ENCODE assay signal across 24 mouse cellular contexts in the genomic region with DNA sequence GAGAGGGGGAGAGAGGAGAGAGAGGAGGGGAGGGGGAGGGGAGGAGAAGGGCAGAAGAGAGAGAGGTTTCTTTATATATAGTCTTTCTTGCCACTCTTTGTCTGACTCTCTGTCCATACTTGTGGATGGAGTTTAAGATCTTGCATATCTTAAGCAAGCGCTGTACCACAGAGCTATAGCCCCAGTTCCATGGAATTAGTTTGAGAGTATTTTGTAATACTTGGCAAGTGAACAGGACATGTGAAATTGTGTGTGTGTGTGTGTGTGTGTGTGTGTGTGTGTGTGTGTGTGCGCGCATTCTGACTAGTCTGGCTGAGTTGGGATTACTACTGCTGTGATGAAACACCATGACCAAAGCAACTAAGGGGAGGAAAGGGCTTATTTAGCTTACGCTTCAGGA. TPM values are rescaled to one million over a fixed set of nuclear protein-coding genes. Genes with fewer than 3 reads are reported as not detected.
DNase-seq lines count a peak whose midpoint lies in the region; ATAC-seq and TF ChIP-seq lines count a peak whose summit lies in the region.
"Had no signal": no experiment of that assay in that cellular context is flagged by ENCODE, and none has a peak within 500 bp of the region (broad histone marks: within the 10 kb centered on the region; RNA-seq: fewer than 3 reads in every experiment).

No protein-coding gene starts in this region.

- no peak overlapping the region for H3K4me2 ChIP-seq in liver, postnatal 0 days (ENCODE audit: low read depth, low read length)
- H3K4me2 ChIP-seq in liver, embryonic 11.5 days = no peak overlapping the region
- H3K4me2 ChIP-seq: embryonic facial prominence, embryonic 12.5 days; embryonic facial prominence, embryonic 15.5 days; heart, embryonic 12.5 days; heart, embryonic 15.5 days; hindbrain, embryonic 14.5 days had no signal

- TF ChIP-seq CTCF in liver, postnatal 0 days (IDR thresholded peaks at IDR 0.05; ENCODE audit: low read depth) = no peak

- no peak overlapping the region for H3K27ac ChIP-seq in liver, postnatal 0 days (ENCODE audit: low read depth)
- H3K27ac ChIP-seq in liver, embryonic 11.5 days (ENCODE audit: low read depth, low read length) = no peak overlapping the region
- H3K27ac ChIP-seq: embryonic facial prominence, embryonic 12.5 days; embryonic facial prominence, embryonic 15.5 days; gastrocnemius, adult 2 months; heart, embryonic 15.5 days; hindbrain, embryonic 14.5 days had no signal

- no peak for DNase-seq in liver, postnatal 0 days
- DNase-seq in liver, embryonic 11.5 days (ENCODE audit: low spot score) = no peak
- DNase-seq in lung, postnatal 36 days = peak; percentile 24
- DNase-seq in lung, postnatal 4 days = no peak
- DNase-seq in gonadal fat pad, adult 2 months (ENCODE audit: low read depth) = peak; percentile 45
- DNase-seq in adrenal gland, postnatal 36 days = no peak
- DNase-seq: adrenal gland, postnatal 10 days; cerebellum, adult 11 months; cerebellum, adult 2 months; cerebellum, adult 9-11 months; cerebellum, postnatal 25 days; forebrain, postnatal 0 days; gastrocnemius, adult 2 months; gastrocnemius, postnatal 14 days; heart, postnatal 10 days; heart, postnatal 36 days had no signal

- H3K36me3 ChIP-seq in liver, postnatal 0 days (replicated peaks; ENCODE audit: insufficient read depth, low read length) = no peaks in the 10 kb centered on the region
- no peaks in the 10 kb centered on the region for H3K36me3 ChIP-seq in liver, embryonic 11.5 days (ENCODE audit: control insufficient read depth, insufficient read depth, low read length)
- H3K36me3 ChIP-seq: embryonic facial prominence, embryonic 12.5 days; embryonic facial prominence, embryonic 15.5 days; heart, embryonic 12.5 days; heart, embryonic 15.5 days had no signal

- no peaks in the 10 kb centered on the region for H3K27me3 ChIP-seq in liver, postnatal 0 days (ENCODE audit: insufficient read depth, low read length)
- peaks cover 7% of the 10 kb centered on the region; the same call in 1 of the 2 replicates for H3K27me3 ChIP-seq in liver, embryonic 11.5 days (replicated peaks; ENCODE audit: control insufficient read depth, insufficient read depth, low read length)
- H3K27me3 ChIP-seq: embryonic facial prominence, embryonic 12.5 days; embryonic facial prominence, embryonic 15.5 days had no signal

- ATAC-seq in liver, postnatal 0 days = peak; percentile 29; the same call in 1 of the 2 replicates
- ATAC-seq in liver, embryonic 11.5 days (replicated peaks; ENCODE audit: low FRiP score) = no peak
- ATAC-seq: activated CD4-positive, CD25-positive, alpha-beta regulatory T cell, adult 4 months; CD4-positive, CD25-positive, alpha-beta regulatory T cell, adult 4 months; forebrain, embryonic 14.5 days; forebrain, postnatal 0 days had no signal

- TF ChIP-seq EP300 in liver, postnatal 0 days (IDR thresholded peaks at IDR 0.05; ENCODE audit: low read depth) = no peak

- H3K4me1 ChIP-seq in liver, postnatal 0 days (ENCODE audit: insufficient read depth) = no peaks in the 10 kb centered on the region
- H3K4me1 ChIP-seq in liver, embryonic 11.5 days (replicated peaks; ENCODE audit: control insufficient read depth, insufficient read depth, low read length) = no peaks in the 10 kb centered on the region

- no peak overlapping the region for H3K9ac ChIP-seq in liver, postnatal 0 days (replicated peaks)
- no peak overlapping the region for H3K9ac ChIP-seq in liver, embryonic 11.5 days (ENCODE audit: low read depth, low read length)
- H3K9ac ChIP-seq: embryonic facial prominence, embryonic 12.5 days; embryonic facial prominence, embryonic 15.5 days; forebrain, postnatal 0 days; heart, embryonic 12.5 days; heart, embryonic 15.5 days; hindbrain, embryonic 14.5 days had no signal

- 80% methylated on average over 4 of the region's 4 CpGs for WGBS in liver, postnatal 0 days (ENCODE audit: insufficient replicate concordance)
- WGBS in liver, embryonic 11.5 days = 79% methylated on average over 4 of the region's 4 CpGs

- H3K4me3 ChIP-seq in liver, postnatal 0 days (ENCODE audit: low read depth, low read length) = no peak overlapping the region
- no peak overlapping the region for H3K4me3 ChIP-seq in liver, embryonic 11.5 days (ENCODE audit: low read depth, low read length)
- H3K4me3 ChIP-seq: embryonic facial prominence, embryonic 12.5 days; embryonic facial prominence, embryonic 15.5 days; gastrocnemius, adult 2 months; heart, embryonic 12.5 days; heart, embryonic 15.5 days had no signal

- no peaks in the 10 kb centered on the region for H3K9me3 ChIP-seq in liver, postnatal 0 days (ENCODE audit: low read length)
- no peaks in the 10 kb centered on the region for H3K9me3 ChIP-seq in liver, embryonic 11.5 days (ENCODE audit: control insufficient read depth, low read length)
- H3K9me3 ChIP-seq: embryonic facial prominence, embryonic 12.5 days; embryonic facial prominence, embryonic 15.5 days; heart, embryonic 15.5 days had no signal

RNA-seq across cellular contexts. Expression of a gene that starts 8.2 kb away (rescaled TPM):
- 3.7 and 4.5 TPM in 2 replicates for polyA plus RNA-seq in liver, postnatal 0 days (2015; fragmentation: Nextera tagmentation; extraction: Ambion mirVana)
- 17.9 and 21.3 TPM in 2 replicates for polyA plus RNA-seq in liver, embryonic 11.5 days (2014; fragmentation: Nextera tagmentation; extraction: Ambion mirVana)
- 8.3 and 13.0 TPM in 2 replicates for polyA plus RNA-seq in gonadal fat pad, adult 2 months (2012; rRNA removed)
- 10 to 100 TPM; 12.3 to 17.2 TPM for total RNA-seq in adrenal gland, postnatal 36 days (2021)

Comparison
In these comparisons a context has a peak if more than half of its experiments do, and no peak if none do; other contexts are left out.
1. DNase-seq: peak in lung, postnatal 36 days (single experiment) and gonadal fat pad, adult 2 months (single experiment); none in liver, postnatal 0 days (single experiment), liver, embryonic 11.5 days (single experiment), lung, postnatal 4 days (0 of 2) and adrenal gland, postnatal 36 days (0 of 2).